ENCODE assay signal across 7 mouse cellular contexts in the genomic region with DNA sequence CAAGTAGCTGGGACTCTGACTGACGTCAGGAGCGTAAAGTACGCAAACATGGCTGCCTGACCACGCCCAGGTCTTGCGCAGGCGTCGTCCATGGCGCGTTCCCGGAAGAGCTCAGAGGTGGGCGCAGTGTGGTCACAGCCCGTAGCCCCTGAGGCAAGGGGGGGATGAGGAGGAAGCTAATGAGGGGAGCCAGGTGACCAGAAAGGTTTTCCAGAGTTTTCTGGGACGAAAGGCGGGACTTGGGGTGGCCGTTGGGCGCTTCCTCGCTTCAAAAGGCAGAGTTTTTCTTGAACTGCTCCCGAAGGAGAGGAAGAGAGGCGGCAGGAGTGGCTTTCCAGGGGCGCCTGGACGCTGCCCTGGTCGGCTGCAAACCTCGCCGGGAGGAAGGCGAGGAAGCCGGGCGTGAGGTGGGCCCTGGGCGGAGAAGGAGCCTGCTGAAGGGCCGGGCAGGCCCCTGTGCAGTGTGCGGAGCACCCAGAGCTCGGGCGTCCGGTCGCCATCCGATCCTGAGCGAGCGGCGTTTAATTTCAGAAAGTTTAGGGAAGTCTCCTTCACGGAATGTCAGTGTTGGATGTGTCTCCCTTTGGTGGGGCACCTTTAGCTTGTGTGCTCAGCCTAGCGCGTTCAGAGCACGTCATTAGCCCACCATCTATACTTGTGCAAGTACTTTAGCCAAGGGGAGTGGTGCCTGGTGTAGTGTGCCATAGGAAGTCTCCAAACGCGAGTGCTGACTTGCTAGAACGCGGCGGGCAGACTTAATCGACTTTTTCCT. TPM values are rescaled to one million over a fixed set of nuclear protein-coding genes. Genes with fewer than 3 reads are reported as not detected.
DNase-seq lines count a peak whose midpoint lies in the region; ATAC-seq lines count a peak whose summit lies in the region.

Gene 3830406C13Rik (plus strand): TSS at position 33 of the 772 bp plus-strand sequence.

- H3K27me3 ChIP-seq in intestine, embryonic 15.5 days (replicated peaks), result no peaks in the 10 kb centered on the region
- peaks cover 19% of the 10 kb centered on the region for H3K27me3 ChIP-seq in midbrain, embryonic 10.5 days (ENCODE audit: low read depth, poor library complexity, severe bottlenecking)

- intact Hi-C loops in gastrocnemius, postnatal 36 days (cut with DNase I), result loop anchor here (5.0 kb wide), 1 partner anchor 42 kb away; no protein-coding TSS in a partner anchor
- intact Hi-C loops in left cerebral cortex, postnatal 25 days (cut with DNase I), result no loop called here

- H3K4me2 ChIP-seq in intestine, embryonic 15.5 days (replicated peaks), result peak within 1 kb of the TSS; percentile 77

- no peaks in the 10 kb centered on the region for H3K9me3 ChIP-seq in intestine, embryonic 15.5 days
- no peaks in the 10 kb centered on the region for H3K9me3 ChIP-seq in midbrain, embryonic 10.5 days (replicated peaks)

- WGBS in intestine, embryonic 15.5 days, result under 1% methylated on average over 48 of the region's 48 CpGs
- 2% methylated on average over 48 of the region's 48 CpGs for WGBS in midbrain, embryonic 10.5 days

- no peaks in the 10 kb centered on the region for H3K4me1 ChIP-seq in intestine, embryonic 15.5 days (replicated peaks)
- H3K4me1 ChIP-seq in midbrain, embryonic 10.5 days, result 0 out of 2 replicates have a peak, but pooled peaks cover 4% of the 10 kb centered on the region

- H3K4me3 ChIP-seq in intestine, embryonic 15.5 days (replicated peaks), result peak within 1 kb of the TSS; percentile 64
- peak within 1 kb of the TSS; percentile 78 for H3K4me3 ChIP-seq in midbrain, embryonic 10.5 days

- peak within 1 kb of the TSS; percentile 92 for H3K27ac ChIP-seq in intestine, embryonic 15.5 days
- peak within 1 kb of the TSS; percentile 93 for H3K27ac ChIP-seq in midbrain, embryonic 10.5 days (replicated peaks)

- peak; percentile 98 for ATAC-seq in intestine, embryonic 15.5 days

- 0 out of 2 replicates have a peak, but pooled peaks cover 2% of the 10 kb centered on the region for H3K36me3 ChIP-seq in intestine, embryonic 15.5 days
- H3K36me3 ChIP-seq in midbrain, embryonic 10.5 days, result no peaks in the 10 kb centered on the region

- peak within 1 kb of the TSS; percentile 84 for H3K9ac ChIP-seq in intestine, embryonic 15.5 days

- DNase-seq in adrenal gland, adult 18-20 months (ENCODE audit: low spot score in 2 of 2), result peak; percentile 79 to 80
- peak; percentile 93 for DNase-seq in embryo, embryonic 11 days
- peak; percentile 76 for DNase-seq in gastrocnemius, postnatal 36 days
- peak; percentile 87 to 91 for DNase-seq in left cerebral cortex, postnatal 25 days (ENCODE audit: low spot score in 2 of 2)
- DNase-seq in midbrain, embryonic 10.5 days (ENCODE audit: low spot score), result peak; percentile 86
- DNase-seq in right cerebral cortex, postnatal 4 days, result peak; percentile 80

RNA-seq across cellular contexts. Expression of gene 3830406C13Rik, which starts in this region (rescaled TPM):
- total RNA-seq in adrenal gland, adult 18-20 months (2021), result 10 to 100 TPM; 27.0 to 38.3 TPM
- total RNA-seq in gastrocnemius, postnatal 36 days (2021), result 10 to 100 TPM; 11.6 to 12.2 TPM
- 46.3 and 49.6 TPM in 2 replicates for polyA plus RNA-seq in intestine, embryonic 15.5 days (2015; fragmentation: Nextera tagmentation; extraction: Ambion mirVana)
- 10 to 100 TPM; 27.3 to 29.8 TPM for total RNA-seq in left cerebral cortex, postnatal 25 days (2021)
- polyA plus RNA-seq in midbrain, embryonic 10.5 days (2016; fragmentation: Nextera tagmentation; extraction: Ambion mirVana), result 25.1 and 25.5 TPM in 2 replicates

Comparison
In these comparisons a context has a peak if more than half of its experiments do, and no peak if none do; other contexts are left out.
1. Peak in every context shown above with its lines: DNase-seq, ATAC-seq, H3K4me3 ChIP-seq and H3K27ac ChIP-seq.